Mouse (Mus musculus) kidney, postnatal 0 days (tissue): ENCODE data around the gene Prox2. TPM values are rescaled to one million over a fixed set of nuclear protein-coding genes. Genes with fewer than 3 reads are reported as not detected.
A peak's percentile ranks its signal among the peaks of the same experiment; 100 is the strongest.

Experiments used
- ATAC-seq: fragments of 200-750 bp; cut with Nextera tagmentation; replicated peaks from 2 replicates; pipeline ENCODE4 v1.8.0; 2017; ENCODE audit warnings: low read depth, moderate number of reproducible peaks, moderate TSS enrichment, moderate library complexity; ENCODE audit not compliant: low FRiP score
- DNase-seq: peaks from one replicate; pipeline ENCODE4 v3.0.0-alpha.2; 2016; ENCODE audit warnings: low spot score
- H3K27ac ChIP-seq: fragments of 300-500 bp; sonication (generic); 2 replicates; pipeline ENCODE4 v1.5.1; 2014; ENCODE audit warnings: mild to moderate bottlenecking
- H3K27me3 ChIP-seq: fragments of 300-500 bp; sonication (generic); 2 replicates; pipeline ENCODE4 v1.6.1; 2014; ENCODE audit warnings: low read length, mixed read lengths; ENCODE audit not compliant: insufficient read depth
- H3K36me3 ChIP-seq: fragments of 300-500 bp; sonication (generic); 2 replicates; pipeline ENCODE4 v1.6.1; 2014; ENCODE audit warnings: low read length, mixed read lengths; ENCODE audit not compliant: insufficient read depth
- H3K4me1 ChIP-seq: fragments of 300-500 bp; sonication (generic); replicated peaks from 2 replicates; pipeline ENCODE4 v1.6.1; 2014; ENCODE audit warnings: antibody characterized with exemption, low read length, mixed read lengths; ENCODE audit not compliant: insufficient read depth
- H3K4me2 ChIP-seq: fragments of 300-500 bp; sonication (generic); 2 replicates; pipeline ENCODE4 v1.6.1; 2014; ENCODE audit warnings: mild to moderate bottlenecking, low read length, moderate library complexity, mixed read lengths
- H3K4me3 ChIP-seq: fragments of 300-500 bp; sonication (generic); replicated peaks from 2 replicates; pipeline ENCODE4 v1.5.1; 2014; ENCODE audit warnings: low read depth, low read length
- H3K9ac ChIP-seq: fragments of 300-500 bp; sonication (generic); 2 replicates; pipeline ENCODE4 v1.6.1; 2014; ENCODE audit warnings: low read depth, low read length
- H3K9me3 ChIP-seq: fragments of 300-500 bp; sonication (generic); replicated peaks from 2 replicates; pipeline ENCODE4 v1.6.1; 2016; ENCODE audit warnings: low read length, inconsistent platforms, mixed read lengths
- CTCF ChIP-seq: IDR thresholded peaks from 2 replicates; pipeline ENCODE4 v1.5.1; 2016; ENCODE audit warnings: antibody characterized with exemption, low read depth, mild to moderate bottlenecking, moderate library complexity
- WGBS: fragments of 180-500 bp; shearing (Covaris S2); extraction: QIAGEN DNeasy Blood & Tissue Kit; methylation state at CpG from one replicate; pipeline ENCODE4 v1.1.7; 2014; 5-methylcytosine and 5-hydroxymethylcytosine counted together
- polyA plus RNA-seq: library from polyadenylated mRNA; unstranded; fragments of >200 nt; fragmentation: Nextera tagmentation; extraction: Ambion mirVana; gene quantifications from 2 replicates; pipeline ENCODE4 v1.2.1, GENCODE M21; 2015

Prox2 gene
- polyA plus RNA-seq, 1 experiment from 2014 or later: 3.3 TPM

DNA sequence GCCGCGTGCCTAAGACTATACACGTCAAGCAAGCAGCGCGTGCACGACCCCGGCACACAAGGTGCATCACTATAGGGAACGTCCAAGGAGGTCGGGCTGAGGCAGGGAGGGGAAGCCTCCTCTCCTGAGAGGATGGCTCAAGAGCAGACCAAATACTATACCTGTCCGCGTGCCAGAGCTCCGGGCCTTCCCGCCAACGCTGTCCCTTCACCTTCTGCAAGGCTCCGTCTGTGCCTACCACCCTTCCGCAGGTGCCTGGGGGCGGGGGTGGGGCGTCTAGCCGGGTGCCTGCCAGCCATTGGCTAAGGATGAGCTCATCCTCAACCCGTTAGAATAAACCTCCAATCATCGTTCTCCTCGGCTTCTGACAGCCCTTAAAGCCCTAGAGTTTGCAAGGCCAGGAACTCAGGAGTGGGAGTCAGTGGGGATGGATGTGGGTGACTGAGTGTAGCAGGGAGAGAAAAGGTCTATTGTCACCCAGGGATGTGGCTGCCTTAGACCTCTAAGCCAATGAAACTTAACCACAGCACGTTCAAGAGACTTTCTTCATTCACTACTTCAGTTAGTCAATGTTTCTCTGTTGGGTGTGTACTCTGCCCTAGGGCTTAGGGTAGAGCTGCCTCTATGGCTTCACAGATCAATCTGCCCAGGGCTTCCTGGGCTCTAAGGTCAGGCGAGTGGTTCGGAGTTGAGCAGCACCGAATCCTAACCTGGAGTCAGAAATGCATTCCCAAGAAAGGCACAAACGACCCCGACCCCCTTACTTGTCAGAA is 40.6 kb upstream of the Prox2 start, which contains the start of gene Rps6kl1:
TSS of gene Rps6kl1 (minus strand) at position 263 of the 773 bp plus-strand sequence.
- Histone ChIP-seq H3K9me3 (no peaks in the 10 kb centered on the region), H3K4me1 (peaks cover 7% of the 10 kb centered on the region; the same call in 1 of the 2 replicates), H3K9ac (no peak within 1 kb of the TSS), H3K4me3 (0 out of 2 replicates have a peak within 1 kb of the TSS, but pooled peaks have one; percentile 9), H3K27ac (no peak within 1 kb of the TSS), H3K27me3 (peaks cover 6% of the 10 kb centered on the region), H3K4me2 (peak within 1 kb of the TSS; percentile 46), H3K36me3 (no peaks in the 10 kb centered on the region)
- DNase-seq: no peak
- peak; percentile 61; the same call in 1 of the 2 replicates for ATAC-seq
- WGBS: 15% methylated on average over 28 of the region's 28 CpGs
- TF ChIP-seq CTCF: no peak

GRCm38 (mm10) chr12:85150321-85151001 is 39.9 kb upstream of the Prox2 start:
- H3K9me3 ChIP-seq: no peaks in the 10 kb centered on the region
- H3K9ac ChIP-seq: no peak overlapping the region
- 0 out of 2 replicates have a peak, but pooled peaks have one; percentile 11 for ATAC-seq

GRCm38 (mm10) chr12:85146881-85147280 is 36.3 kb upstream of the Prox2 start:
- WGBS: 86% methylated on average over 9 of the region's 9 CpGs
- Histone ChIP-seq H3K36me3 (no peaks in the 10 kb centered on the region), H3K9ac (no peak overlapping the region), H3K27me3 (peaks cover 6% of the 10 kb centered on the region), H3K9me3 (no peaks in the 10 kb centered on the region), H3K4me1 (peaks cover 7% of the 10 kb centered on the region; the same call in 1 of the 2 replicates), H3K27ac (no peak overlapping the region), H3K4me2 (no peak overlapping the region), H3K4me3 (no peak overlapping the region)
- DNase-seq: no peak
- no peak for ATAC-seq
- no peak for TF ChIP-seq CTCF

More at GRCm38 (mm10) chr12:85150321-85151001, 39.9 kb upstream of the Prox2 start:
- Histone ChIP-seq H3K36me3 (no peaks in the 10 kb centered on the region), H3K4me2 (peak overlapping the region; percentile 46), H3K27ac (no peak overlapping the region), H3K4me3 (0 out of 2 replicates have a peak overlapping the region, but pooled peaks have one; percentile 9), H3K4me1 (peaks cover 7% of the 10 kb centered on the region; the same call in 1 of the 2 replicates), H3K27me3 (peaks cover 6% of the 10 kb centered on the region)
- DNase-seq: no peak
- WGBS: 14% methylated on average over 20 of the region's 20 CpGs
- TF ChIP-seq CTCF: no peak

GRCm38 (mm10) chr12:85146355-85146754 is 35.8 kb upstream of the Prox2 start:
- WGBS: 28% methylated on average over 9 of the region's 11 CpGs
- DNase-seq: peak; percentile 60
- no peak for TF ChIP-seq CTCF
- Histone ChIP-seq H3K4me2 (no peak overlapping the region), H3K27ac (no peak overlapping the region), H3K4me1 (peaks cover 7% of the 10 kb centered on the region; the same call in 1 of the 2 replicates), H3K9ac (0 out of 2 replicates have a peak overlapping the region, but pooled peaks have one; percentile 4), H3K9me3 (no peaks in the 10 kb centered on the region), H3K4me3 (no peak overlapping the region), H3K27me3 (peaks cover 6% of the 10 kb centered on the region), H3K36me3 (no peaks in the 10 kb centered on the region)
- peak; percentile 12; the same call in 1 of the 2 replicates for ATAC-seq

GRCm38 (mm10) chr12:85145630-85146029 is 35.1 kb upstream of the Prox2 start:
- no peaks in the 10 kb centered on the region for H3K36me3 ChIP-seq
- 48% methylated on average over 9 of the region's 9 CpGs for whole genome bisulfite sequencing
- H3K27ac ChIP-seq: no peak overlapping the region
- peaks cover 3% of the 10 kb centered on the region for H3K27me3 ChIP-seq
- TF ChIP-seq CTCF: no peak
- H3K4me3 ChIP-seq: no peak overlapping the region
- 0 out of 2 replicates have a peak, but pooled peaks cover 2% of the 10 kb centered on the region for H3K4me1 ChIP-seq
- H3K4me2 ChIP-seq: no peak overlapping the region
- no peak overlapping the region for H3K9ac ChIP-seq
- DNase-seq (no peak), ATAC-seq (no peak)
- no peaks in the 10 kb centered on the region for H3K9me3 ChIP-seq

GRCm38 (mm10) chr12:85144821-85145220 is 34.3 kb upstream of the Prox2 start:
- no peak for ATAC-seq
- Histone ChIP-seq H3K9ac (no peak overlapping the region), H3K36me3 (no peaks in the 10 kb centered on the region), H3K4me3 (no peak overlapping the region), H3K27ac (no peak overlapping the region), H3K4me2 (no peak overlapping the region), H3K27me3 (no peaks in the 10 kb centered on the region), H3K4me1 (no peaks in the 10 kb centered on the region), H3K9me3 (no peaks in the 10 kb centered on the region)
- TF ChIP-seq CTCF: no peak
- WGBS: 96% methylated on average over 4 of the region's 4 CpGs
- no peak for DNase-seq
